Mouse (Mus musculus) MEL (cell line): ENCODE measurements around the gene Gsap. TPM values are rescaled to one million over a fixed set of nuclear protein-coding genes. Genes with fewer than 3 reads are reported as not detected.

Experiments used
- DNase-seq: peaks from one replicate; pipeline ENCODE4 v3.0.0; 2011; ENCODE audit warnings: low read depth, low spot score
- H3K27ac ChIP-seq: 2 replicates; pipeline ENCODE4 v1.5.1; 2012; ENCODE audit warnings: low read depth, mild to moderate bottlenecking, control low read depth, low read length, moderate library complexity; ENCODE audit not compliant: control insufficient read depth
- H3K27me3 ChIP-seq, 2 experiments: fragments of 150-350 bp in 1 of 2; sonication (generic) in 1 of 2; 2 replicates each; pipeline ENCODE4 v1.6.1; 2012; ENCODE audit warnings: low read length in 2 of 2, mild to moderate bottlenecking in 2 of 2, improper control_type of control experiment in 1 of 2, moderate library complexity in 1 of 2; ENCODE audit not compliant: insufficient read depth in 2 of 2, control insufficient read depth in 1 of 2
- H3K36me3 ChIP-seq, 2 experiments: 2 replicates each; pipeline ENCODE4 v1.6.1; 2012 to 2014; ENCODE audit warnings: low read length in 2 of 2, improper control_type of control experiment in 1 of 2, inconsistent platforms in 1 of 2, mild to moderate bottlenecking in 1 of 2; ENCODE audit not compliant: insufficient read depth in 2 of 2, control insufficient read depth in 1 of 2
- H3K4me1 ChIP-seq, 2 experiments: fragments of 150-350 bp in 1 of 2; sonication (generic) in 1 of 2; 2 replicates each; pipeline ENCODE4 v1.6.1; 2012; ENCODE audit warnings: low read length in 2 of 2, improper control_type of control experiment in 1 of 2, mild to moderate bottlenecking in 1 of 2; ENCODE audit not compliant: insufficient read depth in 2 of 2, control insufficient read depth in 1 of 2
- H3K4me3 ChIP-seq, 2 experiments: fragments of 150-350 bp in 1 of 2; sonication (generic) in 1 of 2; 2 replicates each; pipeline ENCODE4 v1.5.1; 2012; ENCODE audit warnings: low read depth in 2 of 2, low read length in 2 of 2, mild to moderate bottlenecking in 2 of 2, moderate library complexity in 2 of 2, control low read depth in 1 of 2, improper control_type of control experiment in 1 of 2; ENCODE audit not compliant: control insufficient read depth in 1 of 2, insufficient read depth in 1 of 2
- H3K79me2 ChIP-seq: 2 replicates; pipeline ENCODE4 v1.6.1; 2012; ENCODE audit warnings: mild to moderate bottlenecking, low read length, moderate library complexity; ENCODE audit not compliant: control insufficient read depth, poor library complexity, insufficient read depth
- H3K9ac ChIP-seq: 2 replicates; pipeline ENCODE4 v1.6.1; 2012; ENCODE audit warnings: low read depth, mild to moderate bottlenecking, control low read depth, low read length, moderate library complexity; ENCODE audit not compliant: control insufficient read depth, poor library complexity, severe bottlenecking
- H3K9me3 ChIP-seq: fragments of 150-350 bp; sonication (generic); replicated peaks from 2 replicates; pipeline ENCODE4 v1.6.1; 2012; ENCODE audit warnings: mild to moderate bottlenecking, low read length, improper control_type of control experiment, moderate library complexity; ENCODE audit not compliant: insufficient read depth
- BHLHE40 ChIP-seq: IDR thresholded peaks from 2 replicates; pipeline ENCODE4 v1.6.1; 2012; ENCODE audit warnings: low read depth, mild to moderate bottlenecking, inconsistent platforms, low read length, improper control_type of control experiment, borderline replicate concordance
- CHD1 ChIP-seq: IDR thresholded peaks from 2 replicates; pipeline ENCODE4 v1.6.1; 2012; ENCODE audit warnings: low read depth, mild to moderate bottlenecking, inconsistent platforms, low read length, improper control_type of control experiment
- CHD2 ChIP-seq: IDR thresholded peaks from 2 replicates; pipeline ENCODE4 v1.6.1; 2011; ENCODE audit warnings: low read length, improper control_type of control experiment
- CTCF ChIP-seq, 3 experiments: IDR thresholded peaks in 2 of 3; conservative IDR thresholded peaks in 1 of 3; 2 replicates each; pipeline ENCODE4 v1.5.1; 2011 to 2012; ENCODE audit warnings: low read length in 3 of 3, low read depth in 2 of 3, mild to moderate bottlenecking in 2 of 3, improper control_type of control experiment in 1 of 3, inconsistent platforms in 1 of 3, mixed read lengths in 1 of 3, moderate library complexity in 1 of 3; ENCODE audit not compliant: control insufficient read depth in 1 of 3, insufficient read depth in 1 of 3, poor library complexity in 1 of 3, severe bottlenecking in 1 of 3
- E2F4 ChIP-seq: IDR thresholded peaks from 2 replicates; pipeline ENCODE4 v1.6.1; 2011; ENCODE audit warnings: low read depth, low read length, improper control_type of control experiment, borderline replicate concordance
- GATA1 ChIP-seq: IDR thresholded peaks from 2 replicates; pipeline ENCODE4 v1.6.1; 2011; ENCODE audit warnings: low read depth, low read length, improper control_type of control experiment
- HCFC1 ChIP-seq: IDR thresholded peaks from 2 replicates; pipeline ENCODE4 v1.6.1; 2012; ENCODE audit warnings: low read depth, mild to moderate bottlenecking, inconsistent platforms, low read length, improper control_type of control experiment, moderate library complexity
- KAT2A ChIP-seq: conservative IDR thresholded peaks from 2 replicates; pipeline ENCODE4 v1.6.1; 2012; ENCODE audit warnings: low read depth, low read length, improper control_type of control experiment, inconsistent platforms
- MAX ChIP-seq: IDR thresholded peaks from 2 replicates; pipeline ENCODE4 v1.6.1; 2011; ENCODE audit warnings: low read length, improper control_type of control experiment
- MEF2A ChIP-seq: IDR thresholded peaks from 2 replicates; pipeline ENCODE4 v1.6.1; 2014; ENCODE audit warnings: low read depth, mild to moderate bottlenecking, inconsistent platforms, low read length, improper control_type of control experiment; ENCODE audit not compliant: poor library complexity, insufficient replicate concordance, severe bottlenecking; ENCODE audit errors: extremely low read depth
- MYB ChIP-seq: IDR thresholded peaks from 2 replicates; pipeline ENCODE4 v1.6.1; 2011; ENCODE audit warnings: mild to moderate bottlenecking, low read depth, low read length, improper control_type of control experiment
- MYC ChIP-seq: IDR thresholded peaks from 2 replicates; pipeline ENCODE4 v1.6.1; 2011; ENCODE audit warnings: low read depth, mild to moderate bottlenecking, low read length, improper control_type of control experiment, moderate library complexity
- NELFE ChIP-seq: IDR thresholded peaks from 2 replicates; pipeline ENCODE4 v1.6.1; 2011; ENCODE audit warnings: low read depth, low read length, improper control_type of control experiment
- NRF1 ChIP-seq: IDR thresholded peaks from 2 replicates; pipeline ENCODE4 v1.6.1; 2014; ENCODE audit warnings: low read depth, mild to moderate bottlenecking, inconsistent platforms, low read length, improper control_type of control experiment, moderate library complexity; ENCODE audit not compliant: poor library complexity, insufficient read depth, severe bottlenecking
- POLR2A ChIP-seq, 2 experiments: IDR thresholded peaks; 2 replicates each; pipeline ENCODE4 v1.6.1; 2011 to 2012; ENCODE audit warnings: low read length in 2 of 2, mild to moderate bottlenecking in 2 of 2, control low read depth in 1 of 2, improper control_type of control experiment in 1 of 2, low read depth in 1 of 2, moderate library complexity in 1 of 2; ENCODE audit not compliant: control insufficient read depth in 1 of 2, insufficient read depth in 1 of 2, poor library complexity in 1 of 2
- POLR2AphosphoS2 ChIP-seq: IDR thresholded peaks from 2 replicates; pipeline ENCODE4 v1.6.1; 2011; ENCODE audit warnings: low read length, improper control_type of control experiment
- POLR2AphosphoS5 ChIP-seq: IDR thresholded peaks from 2 replicates; pipeline ENCODE4 v1.6.1; 2012; ENCODE audit warnings: low read depth, borderline replicate concordance, mild to moderate bottlenecking, inconsistent platforms, low read length, moderate library complexity, mixed read lengths
- TAL1 ChIP-seq: IDR thresholded peaks from 2 replicates; pipeline ENCODE4 v1.6.1; 2012; ENCODE audit warnings: mild to moderate bottlenecking, inconsistent platforms, low read length, moderate library complexity, mixed read lengths
- UBTF ChIP-seq: IDR thresholded peaks from 2 replicates; pipeline ENCODE4 v1.6.1; 2012; ENCODE audit warnings: low read depth, mild to moderate bottlenecking, inconsistent platforms, low read length, improper control_type of control experiment, moderate library complexity, borderline replicate concordance; ENCODE audit not compliant: insufficient read depth
- USF2 ChIP-seq, 2 experiments: IDR thresholded peaks; 2 replicates each; pipeline ENCODE4 v1.6.1; 2011 to 2012; ENCODE audit warnings: improper control_type of control experiment in 2 of 2, low read length in 2 of 2, borderline replicate concordance in 1 of 2, inconsistent platforms in 1 of 2, low read depth in 1 of 2, mild to moderate bottlenecking in 1 of 2; ENCODE audit not compliant: insufficient read depth in 1 of 2
- ZKSCAN1 ChIP-seq: IDR thresholded peaks from 2 replicates; pipeline ENCODE4 v1.6.1; 2012; ENCODE audit warnings: low read depth, mild to moderate bottlenecking, inconsistent platforms, low read length, improper control_type of control experiment, moderate library complexity
- polyA plus RNA-seq, 2 experiments: library from polyadenylated mRNA; stranded (reverse) in 1 of 2; unstranded in 1 of 2; fragments of >175 nt in 1 of 2; fragments of >200 nt in 1 of 2; gene quantifications; 2 replicates each; pipeline versions ENCODE4 v1.2.1 to v1.2.4; 2012; ENCODE audit warnings: low replicate concordance in 2 of 2, low read depth in 1 of 2; ENCODE audit not compliant: insufficient read length in 2 of 2, insufficient read depth in 1 of 2, missing spikeins in 1 of 2
- total RNA-seq: library from RNA; depleted of rRNA; stranded (reverse); fragments of 300-350 nt; gene quantifications from 2 replicates; pipeline ENCODE4 v1.2.3, GENCODE M21; 2012

Gsap gene
- total and polyA plus RNA-seq, 3 experiments, result 0.19 to 0.22 TPM; not detected in 1

GRCm38 (mm10) chr5:21245241-21245640, 59.2 kb downstream of the Gsap start:
- peaks cover 0 to 7% of the 10 kb centered on the region in 2 experiments; a peak in 2 of 4 replicates for H3K4me1 ChIP-seq
- no peak for DNase-seq
- no peak overlapping the region for H3K9ac ChIP-seq
- H3K27me3 ChIP-seq, result no peaks in the 10 kb centered on the region
- H3K36me3 ChIP-seq, result no peaks in the 10 kb centered on the region
- H3K9me3 ChIP-seq, result no peaks in the 10 kb centered on the region
- TF ChIP-seq POLR2A (IDR thresholded peaks at IDR 0.05; ENCODE audit: control insufficient read depth in 1 of 2, insufficient read depth in 1 of 2, low read depth in 1 of 2, low read length in 2 of 2, poor library complexity in 1 of 2) (no peak), MAX (no peak), CHD2 (no peak), HCFC1 (no peak), ZKSCAN1 (no peak), POLR2AphosphoS2 (no peak), KAT2A (no peak), TAL1 (no peak), CHD1 (no peak), E2F4 (no peak), POLR2AphosphoS5 (no peak), MEF2A (no peak), NRF1 (no peak)
- H3K27ac ChIP-seq, result no peak overlapping the region
- H3K79me2 ChIP-seq, result no peaks in the 10 kb centered on the region
- H3K4me3 ChIP-seq, result no peak overlapping the region

GRCm38 (mm10) chr5:21246794-21247193, 60.7 kb downstream of the Gsap start:
- no peaks in the 10 kb centered on the region for H3K9me3 ChIP-seq
- peaks cover 0 to 7% of the 10 kb centered on the region in 2 experiments; a peak in 2 of 4 replicates for H3K4me1 ChIP-seq
- no peak overlapping the region for H3K4me3 ChIP-seq
- DNase-seq, result no peak
- no peak overlapping the region for H3K27ac ChIP-seq
- H3K79me2 ChIP-seq, result no peaks in the 10 kb centered on the region
- no peak for TF ChIP-seq POLR2AphosphoS2
- TF ChIP-seq BHLHE40, result no peak
- no peak for TF ChIP-seq CHD2
- TF ChIP-seq CHD1, result no peak
- TF ChIP-seq MYC, result no peak
- no peak for TF ChIP-seq GATA1
- no peak for TF ChIP-seq KAT2A
- TF ChIP-seq TAL1, result no peak
- no peak for TF ChIP-seq USF2 (IDR thresholded peaks at IDR 0.05; ENCODE audit: borderline replicate concordance in 1 of 2, insufficient read depth in 1 of 2, low read depth in 1 of 2, low read length in 2 of 2)
- TF ChIP-seq NELFE, result no peak
- TF ChIP-seq CTCF (IDR thresholded peaks at IDR 0.05 in 2 of 3, conservative IDR thresholded peaks at IDR 0.05 in 1 of 3; ENCODE audit: control insufficient read depth in 1 of 3, insufficient read depth in 1 of 3, low read depth in 2 of 3, low read length in 3 of 3, poor library complexity in 1 of 3, severe bottlenecking in 1 of 3), result no peak
- TF ChIP-seq MAX, result no peak
- no peak for TF ChIP-seq MYB
- no peak for TF ChIP-seq UBTF
- H3K36me3 ChIP-seq, result no peaks in the 10 kb centered on the region
- H3K9ac ChIP-seq, result no peak overlapping the region
- no peaks in the 10 kb centered on the region for H3K27me3 ChIP-seq
